Mouse (Mus musculus) liver, postnatal 0 days (tissue): ENCODE measurements around the gene Rnf187.

ENCODE experiments used
- CTCF ChIP-seq: sonication (generic); IDR thresholded peaks from 2 replicates; pipeline ENCODE4 v1.5.1; 2016; ENCODE audit warnings: antibody characterized with exemption, low read depth
- EP300 ChIP-seq: IDR thresholded peaks from 2 replicates; pipeline ENCODE4 v1.6.1; 2016; ENCODE audit warnings: antibody characterized with exemption, low read depth, mild to moderate bottlenecking

DNA sequence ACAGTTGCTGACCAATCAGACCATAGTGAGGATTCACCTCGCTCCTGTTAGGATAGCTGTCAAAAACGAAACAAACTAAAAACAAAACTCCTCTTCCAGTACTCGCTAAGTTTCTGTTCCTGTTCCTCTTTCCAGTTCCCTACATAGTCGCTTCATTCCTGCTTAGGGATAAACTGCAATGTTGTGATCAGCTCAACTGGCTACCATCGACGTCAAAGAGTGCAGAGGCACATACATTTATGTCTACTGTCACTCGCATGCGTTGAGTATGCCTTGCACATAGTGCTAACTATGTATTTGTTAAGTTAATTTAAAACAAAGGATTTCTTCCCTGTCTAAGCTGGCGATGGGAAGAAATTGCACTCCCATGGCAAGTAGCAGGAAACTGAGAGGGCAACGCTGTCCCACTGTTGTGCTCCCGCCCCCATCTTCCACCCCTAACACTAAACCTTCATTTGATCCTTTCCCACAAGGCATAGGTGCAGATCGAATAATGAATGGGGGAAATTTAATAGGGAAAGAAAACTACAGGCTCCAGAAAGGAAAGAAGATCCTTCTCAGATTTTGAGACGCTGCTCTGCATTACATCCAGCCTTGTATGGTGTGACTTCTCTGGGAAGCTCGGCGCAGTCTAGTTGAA, 20.6 kb upstream of the Rnf187 start:
- TF ChIP-seq CTCF, result no peak
- peak; percentile 24; the same call in 1 of the 2 replicates for TF ChIP-seq EP300
